ENCODE assay signal across 13 mouse cellular contexts in genomic region chr6:144997229-144997628, GRCm38 (mm10).
DNase-seq lines count a peak whose midpoint lies in the region; ATAC-seq and TF ChIP-seq lines count a peak whose summit lies in the region.
"Had no signal": no experiment of that assay in that cellular context is flagged by ENCODE, and none has a peak within 500 bp of the region (broad histone marks: within the 10 kb centered on the region; RNA-seq: fewer than 3 reads in every experiment).

No protein-coding gene starts in this region.

- no peak for TF ChIP-seq POLR2A in heart, adult 2 months (IDR thresholded peaks at IDR 0.05; ENCODE audit: insufficient read depth, low read depth, low read length)

- no peak for TF ChIP-seq EP300 in heart, adult 2 months (IDR thresholded peaks at IDR 0.05; ENCODE audit: insufficient read depth, low read depth, low read length)

- ATAC-seq in midbrain, postnatal 0 days (ENCODE audit: low FRiP score) = no peak
- peak; percentile 78 for ATAC-seq in common myeloid progenitor, adult 5-6 weeks (replicated peaks; ENCODE audit: low read depth, poor library complexity, severe bottlenecking)

- no peaks in the 10 kb centered on the region for H3K4me1 ChIP-seq in heart, adult 2 months (ENCODE audit: control insufficient read depth, insufficient read depth, low read length)
- no peaks in the 10 kb centered on the region for H3K4me1 ChIP-seq in midbrain, postnatal 0 days (ENCODE audit: insufficient read depth, low read length)
- 0 out of 2 replicates have a peak, but pooled peaks cover under 1% of the 10 kb centered on the region for H3K4me1 ChIP-seq in midbrain, embryonic 10.5 days
- H3K4me1 ChIP-seq: liver, embryonic 13.5 days had no signal

- H3K9me3 ChIP-seq in midbrain, postnatal 0 days (ENCODE audit: low read length) = no peaks in the 10 kb centered on the region
- no peaks in the 10 kb centered on the region for H3K9me3 ChIP-seq in midbrain, embryonic 10.5 days (replicated peaks)
- H3K9me3 ChIP-seq: liver, embryonic 13.5 days had no signal

- H3K27ac ChIP-seq in heart, adult 2 months = no peak overlapping the region
- no peak overlapping the region for H3K27ac ChIP-seq in midbrain, postnatal 0 days (ENCODE audit: low read depth, low read length)
- H3K27ac ChIP-seq in midbrain, embryonic 10.5 days (replicated peaks) = no peak overlapping the region
- H3K27ac ChIP-seq: liver, embryonic 13.5 days had no signal

- no peak overlapping the region for H3K4me2 ChIP-seq in midbrain, postnatal 0 days (ENCODE audit: low read depth, low read length, poor library complexity, severe bottlenecking)
- H3K4me2 ChIP-seq: heart, embryonic 11.5 days; liver, embryonic 13.5 days had no signal

- TF ChIP-seq CTCF in heart, adult 2 months (IDR thresholded peaks at IDR 0.05) = peak; percentile 56
- TF ChIP-seq CTCF in midbrain, postnatal 0 days (IDR thresholded peaks at IDR 0.05) = peak; percentile 65

- no peak overlapping the region for H3K4me3 ChIP-seq in heart, adult 2 months
- no peak overlapping the region for H3K4me3 ChIP-seq in midbrain, postnatal 0 days (ENCODE audit: low read depth, low read length)
- no peak overlapping the region for H3K4me3 ChIP-seq in midbrain, embryonic 10.5 days
- H3K4me3 ChIP-seq: liver, embryonic 13.5 days had no signal

- peaks cover 2% of the 10 kb centered on the region; the same call in 1 of the 2 replicates for H3K27me3 ChIP-seq in heart, adult 2 months (ENCODE audit: control insufficient read depth, insufficient read depth, low read length)
- no peaks in the 10 kb centered on the region for H3K27me3 ChIP-seq in midbrain, postnatal 0 days (ENCODE audit: insufficient read depth, low read length)
- H3K27me3 ChIP-seq in midbrain, embryonic 10.5 days (ENCODE audit: low read depth, poor library complexity, severe bottlenecking) = no peaks in the 10 kb centered on the region
- H3K27me3 ChIP-seq in splenic B cell, adult 2 months (ENCODE audit: control insufficient read depth, insufficient read depth, low read length, poor library complexity, severe bottlenecking) = no peaks in the 10 kb centered on the region
- H3K27me3 ChIP-seq: liver, embryonic 13.5 days had no signal

- intact Hi-C loops in heart, adult 2 months (cut with DNase I) = no loop called here
- intact Hi-C loops in heart, postnatal 14 days (cut with DNase I) = no loop called here

- H3K36me3 ChIP-seq in heart, adult 2 months (ENCODE audit: control insufficient read depth, insufficient read depth, low read length) = no peaks in the 10 kb centered on the region
- peaks cover 40% of the 10 kb centered on the region for H3K36me3 ChIP-seq in midbrain, postnatal 0 days (ENCODE audit: insufficient read depth, low read length)
- peaks cover 63% of the 10 kb centered on the region for H3K36me3 ChIP-seq in midbrain, embryonic 10.5 days
- H3K36me3 ChIP-seq in splenic B cell, adult 2 months (ENCODE audit: control insufficient read depth, insufficient read depth, low read length, poor library complexity, severe bottlenecking) = no peaks in the 10 kb centered on the region
- H3K36me3 ChIP-seq: liver, embryonic 13.5 days had no signal

- 88% methylated on average over 3 of the region's 3 CpGs for WGBS in heart, adult 2 months
- 81% methylated on average over 3 of the region's 3 CpGs for WGBS in midbrain, postnatal 0 days
- WGBS in midbrain, embryonic 10.5 days = 95% methylated on average over 3 of the region's 3 CpGs

- no peaks in the 10 kb centered on the region for H3K79me2 ChIP-seq in heart, adult 2 months (replicated peaks; ENCODE audit: control insufficient read depth, insufficient read depth, low read length)

- H3K9ac ChIP-seq in heart, adult 2 months (ENCODE audit: low read depth, low read length) = no peak overlapping the region
- no peak overlapping the region for H3K9ac ChIP-seq in midbrain, postnatal 0 days (replicated peaks; ENCODE audit: low read length, poor library complexity, severe bottlenecking)
- H3K9ac ChIP-seq: liver, embryonic 13.5 days had no signal

- no peak for DNase-seq in heart, adult 2 months
- no peak for DNase-seq in heart, postnatal 14 days
- DNase-seq in midbrain, postnatal 0 days (ENCODE audit: low spot score) = peak; percentile 24
- DNase-seq in midbrain, embryonic 10.5 days (ENCODE audit: low spot score) = no peak
- DNase-seq in splenic B cell, adult 2 months (ENCODE audit: low read depth, low spot score) = peak; percentile 58
- no peak for DNase-seq in left cerebral cortex, adult 8-10 months (ENCODE audit: low spot score in 2 of 2)
- no peak for DNase-seq in kidney, adult 18-20 months
- DNase-seq: adrenal gland, postnatal 25 days; cerebellum, postnatal 14 days; layer of hippocampus, adult 9-11 months; liver, embryonic 13.5 days had no signal

Comparison
In these comparisons a context has a peak if more than half of its experiments do, and no peak if none do; other contexts are left out.
1. DNase-seq: peak in midbrain, postnatal 0 days (single experiment) and splenic B cell, adult 2 months (single experiment); none in heart, adult 2 months (0 of 2), heart, postnatal 14 days (0 of 2), midbrain, embryonic 10.5 days (single experiment), left cerebral cortex, adult 8-10 months (0 of 2) and kidney, adult 18-20 months (single experiment).